8 mouse cellular contexts compared by ENCODE assay signal in genomic region chr2:70127351-70128148, GRCm38 (mm10).
A peak's percentile ranks its signal among the peaks of the same experiment; 100 is the strongest.
DNase-seq lines count a peak whose midpoint lies in the region; ATAC-seq lines count a peak whose summit lies in the region.

No protein-coding gene starts in this region.

- H3K9ac ChIP-seq in forebrain, embryonic 13.5 days, result 0 out of 2 replicates have a peak overlapping the region, but pooled peaks have one; percentile 43
- peak overlapping the region; percentile 1; the same call in 1 of the 2 replicates for H3K9ac ChIP-seq in midbrain, embryonic 11.5 days (ENCODE audit: low read length)

- H3K4me1 ChIP-seq in forebrain, embryonic 13.5 days, result peaks cover 31% of the 10 kb centered on the region
- H3K4me1 ChIP-seq in midbrain, embryonic 11.5 days (ENCODE audit: control insufficient read depth, insufficient read depth, low read length), result peaks cover 13% of the 10 kb centered on the region

- WGBS in forebrain, embryonic 13.5 days, result 2% methylated on average over 21 of the region's 21 CpGs
- WGBS in midbrain, embryonic 11.5 days, result 6% methylated on average over 21 of the region's 21 CpGs

- peak; percentile 16 to 50 for DNase-seq in frontal cortex, adult 2 months (ENCODE audit: extremely low spot score in 1 of 2, low spot score in 1 of 2)
- no peak for DNase-seq in frontal cortex, postnatal 25 days (ENCODE audit: low spot score in 2 of 2)
- DNase-seq in B cell, adult 2 months, result peak; percentile 22 to 30
- DNase-seq in midbrain, embryonic 11.5 days (ENCODE audit: low spot score, missing footprints), result peak; percentile 92
- DNase-seq in adrenal gland, adult 8-10 months, result no peak

- H3K27ac ChIP-seq in forebrain, embryonic 13.5 days, result peak overlapping the region; percentile 90
- no peak overlapping the region for H3K27ac ChIP-seq in midbrain, embryonic 11.5 days (ENCODE audit: low read depth, low read length)

- H3K4me3 ChIP-seq in forebrain, embryonic 13.5 days, result peak overlapping the region; percentile 11
- H3K4me3 ChIP-seq in midbrain, embryonic 11.5 days (ENCODE audit: low read depth, low read length), result no peak overlapping the region

- H3K36me3 ChIP-seq in forebrain, embryonic 13.5 days (ENCODE audit: poor library complexity, severe bottlenecking), result no peaks in the 10 kb centered on the region
- H3K36me3 ChIP-seq in midbrain, embryonic 11.5 days (ENCODE audit: control insufficient read depth, insufficient read depth, low read length), result no peaks in the 10 kb centered on the region

- H3K27me3 ChIP-seq in forebrain, embryonic 13.5 days, result peaks cover 15% of the 10 kb centered on the region
- peaks cover 4% of the 10 kb centered on the region; the same call in 1 of the 2 replicates for H3K27me3 ChIP-seq in midbrain, embryonic 11.5 days (ENCODE audit: control insufficient read depth, insufficient read depth, low read length)

- H3K9me3 ChIP-seq in forebrain, embryonic 13.5 days (replicated peaks), result no peaks in the 10 kb centered on the region
- H3K9me3 ChIP-seq in midbrain, embryonic 11.5 days (ENCODE audit: control insufficient read depth, low read length), result no peaks in the 10 kb centered on the region

- peak; percentile 86 for ATAC-seq in forebrain, embryonic 13.5 days
- peak; percentile 75 for ATAC-seq in midbrain, embryonic 11.5 days (ENCODE audit: low FRiP score)
- ATAC-seq in cerebellum, adult (ENCODE audit: insufficient number of reproducible peaks, low FRiP score, low TSS enrichment), result no peak
- ATAC-seq in megakaryocyte-erythroid progenitor cell, adult 5-6 weeks (replicated peaks; ENCODE audit: low FRiP score, low TSS enrichment, poor library complexity, severe bottlenecking), result no peak

- H3K4me2 ChIP-seq in forebrain, embryonic 13.5 days, result peak overlapping the region; percentile 53
- peak overlapping the region; percentile 42 for H3K4me2 ChIP-seq in midbrain, embryonic 11.5 days

Comparison
In these comparisons a context has a peak if more than half of its experiments do, and no peak if none do; other contexts are left out.
1. DNase-seq: peak in frontal cortex, adult 2 months (2 of 2), B cell, adult 2 months (2 of 2) and midbrain, embryonic 11.5 days (single experiment); none in frontal cortex, postnatal 25 days (0 of 2) and adrenal gland, adult 8-10 months (single experiment).
2. ATAC-seq: peak in forebrain, embryonic 13.5 days (single experiment) and midbrain, embryonic 11.5 days (single experiment); none in cerebellum, adult (single experiment) and megakaryocyte-erythroid progenitor cell, adult 5-6 weeks (single experiment).